Mouse (Mus musculus): ENCODE measurements around the gene Sart1. TPM values are rescaled to one million over a fixed set of nuclear protein-coding genes. Genes with fewer than 3 reads are reported as not detected.

The Sart1 gene
- total RNA-seq (2014; fragmentation: Nextera tagmentation) (39.6 and 40.5 TPM in 2 replicates), total RNA-seq (2017) (68.7 and 75.5 TPM in 2 replicates), polyA plus RNA-seq (2012) (183 and 195 TPM in 2 replicates)

DNA sequence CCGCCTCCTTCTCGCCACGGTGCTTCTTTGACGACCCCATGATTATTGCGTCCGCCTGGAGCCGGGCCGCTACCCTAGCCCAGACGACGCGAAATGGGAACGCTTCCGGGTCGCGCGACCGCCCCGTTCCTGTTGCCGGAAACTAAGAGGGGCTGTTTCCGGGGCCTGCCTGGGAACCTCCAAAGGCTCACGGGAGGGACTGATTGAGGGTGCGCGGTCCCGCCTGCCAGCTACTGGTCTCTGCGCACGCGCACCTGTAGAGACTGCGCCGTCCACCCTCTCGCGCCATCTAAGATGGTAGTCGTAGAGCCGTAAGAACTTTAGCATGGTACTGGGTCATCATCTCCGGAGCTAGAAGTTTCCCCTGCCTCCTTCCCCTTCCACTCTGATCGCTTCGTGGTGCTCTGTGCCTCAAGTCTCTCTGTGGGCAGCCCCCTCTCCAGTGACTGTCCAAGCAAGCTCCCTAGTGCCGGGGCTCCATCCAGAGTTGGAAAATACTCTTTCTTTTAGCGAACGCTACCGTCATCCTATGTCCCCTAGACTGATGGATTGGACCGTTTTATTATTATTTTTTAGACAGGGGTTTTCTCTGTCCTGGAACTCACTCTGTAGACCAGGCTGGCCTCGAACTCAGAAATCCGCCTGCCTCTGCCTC is at the start of gene Sart1:
Sart1 (minus strand) TSS at position 116 of the 655 bp plus-strand sequence.
- peak; percentile 76 for ATAC-seq (ENCODE audit: extremely low read depth, insufficient number of reproducible peaks, low FRiP score, poor library complexity, severe bottlenecking)
- Histone ChIP-seq H3K9me3 (replicated peaks) (no peaks in the 10 kb centered on the region), H3K36me3 (replicated peaks) (peaks cover 54% of the 10 kb centered on the region), H3K27me3 (ENCODE audit: insufficient read depth, low read length) (no peaks in the 10 kb centered on the region), H3K4me1 (ENCODE audit: insufficient read depth, low read depth, low read length) (peaks cover 50% of the 10 kb centered on the region), H3K4me3 (ENCODE audit: low read depth, low read length) (peak within 1 kb of the TSS; percentile 96)
- peak; percentile 97 for DNase-seq (ENCODE audit: low spot score)
- no peak for TF ChIP-seq CTCF (IDR thresholded peaks at IDR 0.05; ENCODE audit: low read depth, low read length)
- no peak for TF ChIP-seq GATA2 (IDR thresholded peaks at IDR 0.05; ENCODE audit: borderline replicate concordance, low read depth, low read length)
- TF ChIP-seq POLR2AphosphoS5 (IDR thresholded peaks at IDR 0.05; ENCODE audit: insufficient replicate concordance, low read depth, low read length), result no peak
- no peak for TF ChIP-seq GATA1 (IDR thresholded peaks at IDR 0.05; ENCODE audit: borderline replicate concordance, low read length)
- no peak for TF ChIP-seq TAL1 (conservative IDR thresholded peaks at IDR 0.05; ENCODE audit: low read depth, low read length)

DNA sequence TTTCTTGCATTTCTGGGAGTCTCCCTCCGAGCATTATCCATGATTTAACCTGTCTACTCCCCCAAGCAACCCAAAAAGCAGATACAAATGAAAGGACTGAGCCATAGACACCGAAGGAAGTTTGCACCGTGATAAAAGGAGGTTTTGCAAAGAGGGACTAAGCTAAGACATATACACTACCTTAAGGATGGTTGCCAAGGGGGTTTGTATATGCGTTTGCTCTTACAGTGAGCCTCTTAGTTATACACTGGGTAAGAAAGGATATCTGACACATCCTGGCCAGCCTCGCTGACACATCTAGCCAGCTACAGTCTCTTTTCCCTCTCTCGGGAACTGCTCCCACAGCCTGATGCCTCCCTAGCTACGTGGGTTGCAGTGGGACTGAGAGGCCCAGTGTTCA is 45.4 kb upstream of the Sart1 start:
- no peak for TF ChIP-seq POLR2AphosphoS5 (IDR thresholded peaks at IDR 0.05; ENCODE audit: insufficient replicate concordance, low read depth, low read length)
- TF ChIP-seq GATA1 (IDR thresholded peaks at IDR 0.05; ENCODE audit: borderline replicate concordance, low read length), result no peak
- TF ChIP-seq CTCF (IDR thresholded peaks at IDR 0.05; ENCODE audit: low read depth, low read length), result no peak
- TF ChIP-seq GATA2 (IDR thresholded peaks at IDR 0.05; ENCODE audit: borderline replicate concordance, low read depth, low read length), result no peak
- TF ChIP-seq TAL1 (conservative IDR thresholded peaks at IDR 0.05; ENCODE audit: low read depth, low read length), result no peak
- ATAC-seq (ENCODE audit: extremely low read depth, insufficient number of reproducible peaks, low FRiP score, poor library complexity, severe bottlenecking), result no peak
- H3K27me3 ChIP-seq (ENCODE audit: insufficient read depth, low read length), result peaks cover 26% of the 10 kb centered on the region
- no peak for DNase-seq (ENCODE audit: low spot score)
- peaks cover 15% of the 10 kb centered on the region for H3K36me3 ChIP-seq (replicated peaks)
- peaks cover 26% of the 10 kb centered on the region for H3K4me1 ChIP-seq (ENCODE audit: insufficient read depth, low read depth, low read length)
- peak overlapping the region; percentile 70; the same call in 1 of the 2 replicates for H3K4me3 ChIP-seq (ENCODE audit: low read depth, low read length)
- H3K9me3 ChIP-seq (replicated peaks), result no peaks in the 10 kb centered on the region

DNA sequence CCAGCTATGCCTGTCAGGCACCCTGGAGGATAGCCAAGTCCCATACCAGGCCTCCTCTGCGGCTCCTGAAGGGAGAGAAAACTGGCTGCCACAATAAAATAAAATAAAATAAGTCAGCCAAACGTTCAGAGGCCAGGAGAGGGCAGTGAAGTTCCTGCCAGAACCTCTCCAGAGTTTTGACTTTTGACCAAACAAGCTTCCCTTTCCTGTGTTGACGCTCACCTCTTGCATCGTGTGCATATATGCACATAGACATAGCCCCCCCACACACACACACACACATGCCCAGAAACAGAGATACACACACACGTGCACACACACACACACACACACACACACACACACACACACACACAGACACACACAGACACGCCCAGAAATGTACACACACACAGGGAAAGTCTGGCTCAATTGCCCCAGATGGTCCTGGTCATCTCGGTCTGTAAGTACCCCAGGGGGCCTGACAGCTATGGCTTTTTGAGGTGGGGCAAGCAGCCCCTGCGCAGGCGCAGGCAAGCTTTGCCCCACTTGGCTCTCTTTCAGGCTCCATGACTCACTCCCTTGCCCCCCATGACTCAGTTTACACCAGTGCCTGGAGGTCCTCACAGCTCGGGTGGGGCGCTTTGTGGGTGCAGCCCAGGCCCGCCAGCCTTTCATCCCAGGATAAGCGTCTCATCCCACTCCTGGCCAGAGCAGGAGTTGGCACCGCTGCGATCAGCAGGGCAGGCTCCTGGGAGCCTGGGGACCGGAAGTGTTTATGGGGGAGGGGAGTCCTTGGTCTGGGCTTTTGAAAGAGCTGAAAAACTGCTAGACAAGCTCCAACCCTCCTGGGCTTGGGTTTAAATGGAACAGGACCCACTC is 44.7 kb upstream of the Sart1 start:
- ATAC-seq (ENCODE audit: extremely low read depth, insufficient number of reproducible peaks, low FRiP score, poor library complexity, severe bottlenecking), result peak; percentile 28; the same call in 1 of the 2 replicates
- H3K4me3 ChIP-seq (ENCODE audit: low read depth, low read length), result peak overlapping the region; percentile 70
- DNase-seq (ENCODE audit: low spot score), result peak; percentile 52

DNA sequence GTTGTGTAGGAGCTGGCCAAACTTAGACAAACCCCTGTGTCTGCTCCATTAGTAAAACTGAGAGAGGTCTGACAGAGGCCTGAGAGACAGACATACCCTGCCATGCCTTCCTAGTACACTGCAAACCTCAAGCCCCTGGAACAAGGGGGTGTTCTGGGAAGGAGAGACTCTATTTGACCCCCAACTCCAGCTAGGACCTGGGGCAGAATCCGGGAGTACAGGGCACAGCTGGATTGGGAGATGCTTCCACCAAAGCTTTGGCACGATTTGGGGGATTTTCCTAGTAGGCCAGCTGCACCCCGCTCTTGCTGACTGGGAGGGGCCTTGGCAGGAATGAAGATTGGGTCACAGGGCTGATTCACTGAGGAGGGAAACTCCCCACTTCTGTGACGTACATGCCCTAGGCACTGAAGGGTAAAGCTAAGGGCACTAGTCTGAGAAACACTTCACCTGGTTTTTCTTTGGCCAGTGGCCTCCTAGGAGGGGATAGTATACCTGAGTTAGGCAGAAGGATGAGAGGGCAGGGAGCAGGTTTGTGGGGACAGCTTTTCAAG is 43.5 kb upstream of the Sart1 start:
- Histone ChIP-seq H3K36me3 (replicated peaks) (peaks cover 31% of the 10 kb centered on the region), H3K27me3 (ENCODE audit: insufficient read depth, low read length) (peaks cover 21% of the 10 kb centered on the region), H3K9me3 (replicated peaks) (no peaks in the 10 kb centered on the region), H3K4me3 (ENCODE audit: low read depth, low read length) (no peak overlapping the region), H3K4me1 (ENCODE audit: insufficient read depth, low read depth, low read length) (peaks cover 36% of the 10 kb centered on the region)
- TF ChIP-seq TAL1 (conservative IDR thresholded peaks at IDR 0.05; ENCODE audit: low read depth, low read length) (no peak), POLR2AphosphoS5 (IDR thresholded peaks at IDR 0.05; ENCODE audit: insufficient replicate concordance, low read depth, low read length) (no peak), CTCF (IDR thresholded peaks at IDR 0.05; ENCODE audit: low read depth, low read length) (no peak), GATA2 (IDR thresholded peaks at IDR 0.05; ENCODE audit: borderline replicate concordance, low read depth, low read length) (no peak), GATA1 (IDR thresholded peaks at IDR 0.05; ENCODE audit: borderline replicate concordance, low read length) (no peak)
- no peak for ATAC-seq (ENCODE audit: extremely low read depth, insufficient number of reproducible peaks, low FRiP score, poor library complexity, severe bottlenecking)
- DNase-seq (ENCODE audit: low spot score), result no peak

More for the DNA sequence above, 44.7 kb upstream of the Sart1 start:
- H3K27me3 ChIP-seq (ENCODE audit: insufficient read depth, low read length), result peaks cover 26% of the 10 kb centered on the region
- no peak for TF ChIP-seq GATA2 (IDR thresholded peaks at IDR 0.05; ENCODE audit: borderline replicate concordance, low read depth, low read length)
- no peak for TF ChIP-seq POLR2AphosphoS5 (IDR thresholded peaks at IDR 0.05; ENCODE audit: insufficient replicate concordance, low read depth, low read length)
- no peak for TF ChIP-seq TAL1 (conservative IDR thresholded peaks at IDR 0.05; ENCODE audit: low read depth, low read length)
- no peak for TF ChIP-seq GATA1 (IDR thresholded peaks at IDR 0.05; ENCODE audit: borderline replicate concordance, low read length)
- no peak for TF ChIP-seq CTCF (IDR thresholded peaks at IDR 0.05; ENCODE audit: low read depth, low read length)
- H3K36me3 ChIP-seq (replicated peaks), result peaks cover 21% of the 10 kb centered on the region
- peaks cover 28% of the 10 kb centered on the region for H3K4me1 ChIP-seq (ENCODE audit: insufficient read depth, low read depth, low read length)
- no peaks in the 10 kb centered on the region for H3K9me3 ChIP-seq (replicated peaks)

DNA sequence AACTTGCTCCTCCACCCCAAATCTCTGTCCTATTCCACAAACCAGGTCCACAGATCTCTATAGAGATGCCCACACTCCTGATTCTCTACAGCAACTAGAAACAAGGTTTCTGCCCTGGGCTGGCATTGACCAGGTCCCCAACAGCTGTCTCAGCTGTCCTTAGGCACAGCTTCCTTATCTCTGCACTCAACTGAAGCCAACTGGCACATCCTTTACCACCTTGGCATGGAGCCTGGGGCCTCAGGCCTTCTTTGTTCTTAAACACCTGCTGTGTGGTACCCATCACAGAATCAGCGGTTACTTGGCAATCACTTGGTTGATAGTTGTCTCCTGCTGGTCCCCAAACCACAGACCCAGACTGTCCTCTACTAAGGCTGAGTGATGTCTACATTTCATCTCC is 41.9 kb upstream of the Sart1 start:
- TF ChIP-seq GATA2 (IDR thresholded peaks at IDR 0.05; ENCODE audit: borderline replicate concordance, low read depth, low read length) (no peak), TAL1 (conservative IDR thresholded peaks at IDR 0.05; ENCODE audit: low read depth, low read length) (no peak), CTCF (IDR thresholded peaks at IDR 0.05; ENCODE audit: low read depth, low read length) (no peak), POLR2AphosphoS5 (IDR thresholded peaks at IDR 0.05; ENCODE audit: insufficient replicate concordance, low read depth, low read length) (no peak), GATA1 (IDR thresholded peaks at IDR 0.05; ENCODE audit: borderline replicate concordance, low read length) (no peak)
- H3K4me1 ChIP-seq (ENCODE audit: insufficient read depth, low read depth, low read length), result peaks cover 50% of the 10 kb centered on the region
- no peak for DNase-seq (ENCODE audit: low spot score)
- peaks cover 44% of the 10 kb centered on the region for H3K36me3 ChIP-seq (replicated peaks)
- no peaks in the 10 kb centered on the region for H3K9me3 ChIP-seq (replicated peaks)
- H3K4me3 ChIP-seq (ENCODE audit: low read depth, low read length), result no peak overlapping the region
- peaks cover 16% of the 10 kb centered on the region for H3K27me3 ChIP-seq (ENCODE audit: insufficient read depth, low read length)
- ATAC-seq (ENCODE audit: extremely low read depth, insufficient number of reproducible peaks, low FRiP score, poor library complexity, severe bottlenecking), result no peak

Measured in G1E (cell line).